Comparison of ENCODE assay signal across 32 mouse cellular contexts in genomic region chr16:60375147-60375546, GRCm38 (mm10).
"Had no signal": no experiment of that assay in that cellular context is flagged by ENCODE, and none has a peak within 500 bp of the region (broad histone marks: within the 10 kb centered on the region; RNA-seq: fewer than 3 reads in every experiment).

No protein-coding gene starts in this region.

- H3K36me3 ChIP-seq: limb, embryonic 10.5 days; limb, embryonic 12.5 days; limb, embryonic 13.5 days; limb, embryonic 15.5 days; liver, embryonic 12.5 days; liver, embryonic 13.5 days; liver, embryonic 15.5 days; lung, embryonic 15.5 days; midbrain, embryonic 10.5 days; midbrain, embryonic 12.5 days; midbrain, embryonic 13.5 days; midbrain, embryonic 15.5 days; neural tube, embryonic 12.5 days had no signal

- ATAC-seq: liver, embryonic 12.5 days; liver, postnatal 0 days; lung, postnatal 0 days; midbrain, embryonic 13.5 days; midbrain, embryonic 15.5 days; midbrain, embryonic 16.5 days had no signal

- H3K27ac ChIP-seq: limb, embryonic 10.5 days; limb, embryonic 12.5 days; limb, embryonic 13.5 days; limb, embryonic 15.5 days; liver, embryonic 12.5 days; liver, embryonic 13.5 days; liver, embryonic 14.5 days; liver, embryonic 15.5 days; lung, embryonic 15.5 days; macrophage; midbrain, embryonic 10.5 days; midbrain, embryonic 12.5 days; midbrain, embryonic 13.5 days; midbrain, embryonic 15.5 days; neural tube, embryonic 12.5 days had no signal

- H3K9ac ChIP-seq: limb, embryonic 12.5 days; limb, embryonic 13.5 days; limb, embryonic 15.5 days; liver, embryonic 12.5 days; liver, embryonic 13.5 days; liver, embryonic 14.5 days; liver, embryonic 15.5 days; liver, postnatal 0 days; lung, embryonic 14.5 days; lung, embryonic 15.5 days; midbrain, embryonic 12.5 days; midbrain, embryonic 13.5 days; midbrain, embryonic 15.5 days; neural tube, embryonic 12.5 days had no signal

- H3K27me3 ChIP-seq: limb, embryonic 12.5 days; limb, embryonic 13.5 days; limb, embryonic 15.5 days; liver, embryonic 12.5 days; liver, embryonic 13.5 days; liver, embryonic 15.5 days; lung, embryonic 15.5 days; megakaryocyte, embryonic 14.5 days; midbrain, embryonic 12.5 days; midbrain, embryonic 13.5 days; midbrain, embryonic 15.5 days; neural tube, embryonic 12.5 days had no signal

- H3K4me3 ChIP-seq: limb, embryonic 10.5 days; limb, embryonic 12.5 days; limb, embryonic 13.5 days; limb, embryonic 15.5 days; liver, embryonic 12.5 days; liver, embryonic 13.5 days; liver, embryonic 15.5 days; lung, embryonic 15.5 days; megakaryocyte, embryonic 14.5 days; midbrain, embryonic 10.5 days; midbrain, embryonic 12.5 days; midbrain, embryonic 13.5 days; midbrain, embryonic 15.5 days; myocyte; neural tube, embryonic 12.5 days had no signal

- DNase-seq: left cerebral cortex, postnatal 4 days; liver; liver, embryonic 13.5 days; liver, postnatal 0 days; lung, adult 18-20 months; lung, adult 2 months; lung, embryonic 14.5 days; lung, postnatal 10 days; lung, postnatal 14 days; lung, postnatal 36 days; lung, postnatal 4 days; midbrain, embryonic 14.5 days had no signal

- H3K9me3 ChIP-seq: limb, embryonic 10.5 days; limb, embryonic 12.5 days; limb, embryonic 13.5 days; limb, embryonic 15.5 days; liver, embryonic 12.5 days; liver, embryonic 13.5 days; liver, embryonic 15.5 days; lung, embryonic 15.5 days; megakaryocyte, embryonic 14.5 days; midbrain, embryonic 10.5 days; midbrain, embryonic 12.5 days; midbrain, embryonic 13.5 days; midbrain, embryonic 15.5 days; neural tube, embryonic 12.5 days had no signal

- H3K4me2 ChIP-seq: limb, embryonic 12.5 days; limb, embryonic 13.5 days; limb, embryonic 15.5 days; liver, embryonic 11.5 days; liver, embryonic 12.5 days; liver, embryonic 13.5 days; liver, embryonic 15.5 days; lung, embryonic 14.5 days; lung, embryonic 15.5 days; midbrain, embryonic 11.5 days; midbrain, embryonic 12.5 days; midbrain, embryonic 13.5 days; midbrain, embryonic 15.5 days; neural tube, embryonic 12.5 days had no signal

- H3K4me1 ChIP-seq: limb, embryonic 10.5 days; limb, embryonic 12.5 days; limb, embryonic 13.5 days; limb, embryonic 15.5 days; liver, embryonic 12.5 days; liver, embryonic 13.5 days; liver, embryonic 15.5 days; lung, embryonic 15.5 days; megakaryocyte, embryonic 14.5 days; midbrain, embryonic 10.5 days; midbrain, embryonic 12.5 days; midbrain, embryonic 13.5 days; midbrain, embryonic 15.5 days; neural tube, embryonic 12.5 days had no signal
